Mouse (Mus musculus): Measurements from ENCODE around the gene Recql.

The Recql gene

GRCm38 (mm10) chr6:142387011-142387754 is at the start of gene Recql, which contains the start of gene Golt1b:
TSS of gene Recql (minus strand) at chr6:142387087.
TSS of gene Golt1b (plus strand) at chr6:142387221.
- DNase-seq, result peak; percentile 98

- DNase-seq, result no peak
These were observed 42.2 kb upstream of the Recql start for GRCm38 (mm10) chr6:142429072-142429471.

GRCm38 (mm10) chr6:142424976-142425375 is 38.1 kb upstream of the Recql start:
- DNase-seq, result no peak

GRCm38 (mm10) chr6:142414597-142414996 is 27.7 kb upstream of the Recql start:
- DNase-seq, result no peak

- no peak for DNase-seq
These were observed 27.0 kb upstream of the Recql start for GRCm38 (mm10) chr6:142413845-142414244.

GRCm38 (mm10) chr6:142412906-142413491 is 26.1 kb upstream of the Recql start, which contains the start of gene Spx:
TSS of gene Spx (plus strand) at chr6:142413441.
- no peak for DNase-seq

GRCm38 (mm10) chr6:142411140-142411539 is 24.3 kb upstream of the Recql start:
- DNase-seq, result no peak

- no peak for DNase-seq
These were observed 8.9 kb upstream of the Recql start for GRCm38 (mm10) chr6:142395756-142396155.

- DNase-seq, result peak; percentile 19
These were observed 7.8 kb upstream of the Recql start for GRCm38 (mm10) chr6:142394669-142395068.

GRCm38 (mm10) chr6:142392312-142392711 is 5.4 kb upstream of the Recql start:
- DNase-seq, result no peak

- DNase-seq, result no peak
These were observed 2.2 kb upstream of the Recql start for GRCm38 (mm10) chr6:142389101-142389500.

- DNase-seq, result no peak
These were observed 926 bp upstream of the Recql start for GRCm38 (mm10) chr6:142387755-142388271.

- DNase-seq, result no peak
These were observed 439 bp downstream of the Recql start for GRCm38 (mm10) chr6:142386285-142387010.

- no peak for DNase-seq
These were observed 2.4 kb downstream of the Recql start for GRCm38 (mm10) chr6:142384521-142384920.

- no peak for DNase-seq
These were observed 5.3 kb downstream of the Recql start for GRCm38 (mm10) chr6:142381615-142382014.

GRCm38 (mm10) chr6:142379961-142380360 is 6.9 kb downstream of the Recql start:
- no peak for DNase-seq

- DNase-seq, result no peak
These were observed 8.1 kb downstream of the Recql start for GRCm38 (mm10) chr6:142378576-142379330.

GRCm38 (mm10) chr6:142377081-142377480 is 9.8 kb downstream of the Recql start:
- no peak for DNase-seq

GRCm38 (mm10) chr6:142369568-142369967 is 17.3 kb downstream of the Recql start:
- DNase-seq, result no peak

- DNase-seq, result no peak
These were observed 19.3 kb downstream of the Recql start for GRCm38 (mm10) chr6:142367565-142367964.

- DNase-seq, result no peak
These were observed 20.3 kb downstream of the Recql start for GRCm38 (mm10) chr6:142366473-142367018.

GRCm38 (mm10) chr6:142365742-142366472 is 21.0 kb downstream of the Recql start:
- no peak for DNase-seq

Measured in cerebellum, adult 8-10 months (tissue).